Mouse (Mus musculus): ENCODE results near the gene Ubp1. TPM values are rescaled to one million over a fixed set of nuclear protein-coding genes. Genes with fewer than 3 reads are reported as not detected.

The Ubp1 gene
- total and polyA plus RNA-seq, 3 experiments = 42.0 to 73.4 (median 51.1) TPM

DNA sequence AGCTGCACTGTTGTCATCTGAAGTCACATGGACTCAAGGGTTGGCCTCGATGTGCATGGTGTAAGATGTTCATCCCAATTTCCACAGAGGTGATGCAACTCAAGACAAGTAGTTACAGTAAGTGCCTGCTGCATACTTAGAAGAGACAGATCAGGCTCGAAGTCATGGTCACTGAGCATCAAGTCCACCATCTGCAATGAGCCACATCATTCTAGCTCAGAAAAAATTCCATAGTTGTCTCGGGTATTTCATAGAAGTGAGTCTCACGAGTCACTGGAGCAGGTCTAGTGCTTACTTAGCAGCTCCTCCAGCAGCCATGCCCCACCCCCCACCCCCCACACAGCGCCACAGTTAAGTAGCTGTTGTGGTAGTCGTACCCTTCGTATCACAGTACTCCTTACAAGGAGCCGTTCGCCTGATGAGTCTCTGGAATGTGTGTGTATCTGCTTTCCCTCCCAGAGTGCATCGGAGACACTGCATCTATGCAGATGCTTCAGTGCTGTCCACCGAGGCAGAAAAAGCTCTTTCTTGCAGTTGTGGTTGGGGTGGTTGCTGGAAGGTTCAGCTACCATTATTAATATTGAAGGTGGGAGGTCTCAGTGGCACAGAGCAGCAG lies 46.6 kb downstream of the Ubp1 start:
- in situ Hi-C loops (cut with MboI; ENCODE audit: low pct_ligation_motif_present, low pct_unique_long_range_greater_than_20kb, low sequenced_read_pairs) (no loop called here), dilution Hi-C loops (cut with MboI; ENCODE audit: extremely low pct_ligation_motif_present, extremely low pct_unique_long_range_greater_than_20kb, low sequenced_read_pairs) (no loop called here)
- no peak overlapping the region for H3K27ac ChIP-seq (ENCODE audit: insufficient read depth, low read depth)
- no peak overlapping the region for H3K4me2 ChIP-seq (ENCODE audit: insufficient read depth, low read depth, poor library complexity, severe bottlenecking)
- no peak overlapping the region for H3K9ac ChIP-seq (ENCODE audit: insufficient read depth, low read depth)
- no peaks in the 10 kb centered on the region for H3K27me3 ChIP-seq (replicated peaks)
- H3K4me1 ChIP-seq (ENCODE audit: control insufficient read depth in 1 of 2, insufficient read depth in 2 of 2) = peaks cover 0 to 4% of the 10 kb centered on the region in 2 experiments; a peak in 2 of 4 replicates
- DNase-seq (ENCODE audit: extremely low read depth) = no peak
- H3K9me3 ChIP-seq (replicated peaks; ENCODE audit: low read length) = no peaks in the 10 kb centered on the region
- TF ChIP-seq EP300 (IDR thresholded peaks at IDR 0.05; ENCODE audit: low read length) (no peak), MXI1 (IDR thresholded peaks at IDR 0.05; ENCODE audit: low read depth, low read length) (no peak), ELF1 (IDR thresholded peaks at IDR 0.05; ENCODE audit: low read depth, low read length) (no peak), BHLHE40 (IDR thresholded peaks at IDR 0.05; ENCODE audit: low read depth, low read length) (no peak), PAX5 (IDR thresholded peaks at IDR 0.05; ENCODE audit: low read length) (no peak), ZKSCAN1 (IDR thresholded peaks at IDR 0.05; ENCODE audit: borderline replicate concordance, low read depth, low read length) (no peak), RAD21 (IDR thresholded peaks at IDR 0.05; ENCODE audit: low read depth, low read length) (no peak), POLR2A (IDR thresholded peaks at IDR 0.05; ENCODE audit: low read depth, low read length) (no peak), CTCF (conservative IDR thresholded peaks at IDR 0.05 in 1 of 2, IDR thresholded peaks at IDR 0.05 in 1 of 2; ENCODE audit: low read depth in 2 of 2, low read length in 2 of 2) (no peak), KAT2A (IDR thresholded peaks at IDR 0.05; ENCODE audit: insufficient replicate concordance, low read length) (no peak)
- H3K4me3 ChIP-seq (replicated peaks in 1 of 3; ENCODE audit: low read depth in 2 of 3, low read length in 2 of 3, poor library complexity in 1 of 3) = no peak overlapping the region
- no peaks in the 10 kb centered on the region for H3K79me2 ChIP-seq (replicated peaks; ENCODE audit: control insufficient read depth, extremely low read depth, insufficient read depth, poor library complexity, severe bottlenecking)
- peaks cover 61 to 93% of the 10 kb centered on the region in 2 experiments for H3K36me3 ChIP-seq (replicated peaks in 1 of 2; ENCODE audit: control insufficient read depth in 1 of 2, insufficient read depth in 1 of 2, low read length in 1 of 2)

- H3K27me3 ChIP-seq (replicated peaks) = no peaks in the 10 kb centered on the region
- H3K9me3 ChIP-seq (replicated peaks; ENCODE audit: low read length) = no peaks in the 10 kb centered on the region
- peaks cover under 1 to 4% of the 10 kb centered on the region in 2 experiments; a peak in 2 of 4 replicates for H3K4me1 ChIP-seq (ENCODE audit: control insufficient read depth in 1 of 2, insufficient read depth in 2 of 2)
- no peak overlapping the region for H3K4me2 ChIP-seq (ENCODE audit: insufficient read depth, low read depth, poor library complexity, severe bottlenecking)
- no peak overlapping the region for H3K9ac ChIP-seq (ENCODE audit: insufficient read depth, low read depth)
- H3K27ac ChIP-seq (ENCODE audit: insufficient read depth, low read depth) = no peak overlapping the region
- TF ChIP-seq MYC (IDR thresholded peaks at IDR 0.05; ENCODE audit: low read depth, low read length) = no peak
- no peak for TF ChIP-seq NRF1 (IDR thresholded peaks at IDR 0.05; ENCODE audit: low read depth, low read length)
- no peak for TF ChIP-seq KAT2A (IDR thresholded peaks at IDR 0.05; ENCODE audit: insufficient replicate concordance, low read length)
- no peak for TF ChIP-seq MXI1 (IDR thresholded peaks at IDR 0.05; ENCODE audit: low read depth, low read length)
- no peak for TF ChIP-seq POLR2A (IDR thresholded peaks at IDR 0.05; ENCODE audit: low read depth, low read length)
- TF ChIP-seq USF2 (conservative IDR thresholded peaks at IDR 0.05; ENCODE audit: low read depth, low read length) = no peak
- TF ChIP-seq E2F4 (IDR thresholded peaks at IDR 0.05; ENCODE audit: insufficient replicate concordance, low read depth, low read length) = no peak
- TF ChIP-seq PAX5 (IDR thresholded peaks at IDR 0.05; ENCODE audit: low read length) = no peak
- TF ChIP-seq NELFE (IDR thresholded peaks at IDR 0.05; ENCODE audit: low read depth, low read length) = no peak
- no peak for TF ChIP-seq GABPA (IDR thresholded peaks at IDR 0.05; ENCODE audit: insufficient replicate concordance, low read depth, low read length)
- no peak for TF ChIP-seq UBTF (IDR thresholded peaks at IDR 0.05; ENCODE audit: low read depth, low read length)
- no peak for TF ChIP-seq SMC3 (IDR thresholded peaks at IDR 0.05; ENCODE audit: low read depth, low read length)
- no peak for TF ChIP-seq CHD1 (IDR thresholded peaks at IDR 0.05; ENCODE audit: low read depth, low read length)
- no peak for TF ChIP-seq ZC3H11A (IDR thresholded peaks at IDR 0.05; ENCODE audit: low read depth, low read length)
- no peak for TF ChIP-seq CTCF (conservative IDR thresholded peaks at IDR 0.05 in 1 of 2, IDR thresholded peaks at IDR 0.05 in 1 of 2; ENCODE audit: low read depth in 2 of 2, low read length in 2 of 2)
- TF ChIP-seq JUN (IDR thresholded peaks at IDR 0.05; ENCODE audit: insufficient read depth, low read depth, low read length) = no peak
- no peak for TF ChIP-seq JUND (conservative IDR thresholded peaks at IDR 0.05; ENCODE audit: low read depth, low read length)
- in situ Hi-C loops (cut with MboI; ENCODE audit: low pct_ligation_motif_present, low pct_unique_long_range_greater_than_20kb, low sequenced_read_pairs) (no loop called here), dilution Hi-C loops (cut with MboI; ENCODE audit: extremely low pct_ligation_motif_present, extremely low pct_unique_long_range_greater_than_20kb, low sequenced_read_pairs) (no loop called here)
- no peaks in the 10 kb centered on the region for H3K79me2 ChIP-seq (replicated peaks; ENCODE audit: control insufficient read depth, extremely low read depth, insufficient read depth, poor library complexity, severe bottlenecking)
- no peak for DNase-seq (ENCODE audit: extremely low read depth)
- no peak overlapping the region for H3K4me3 ChIP-seq (replicated peaks in 1 of 3; ENCODE audit: low read depth in 2 of 3, low read length in 2 of 3, poor library complexity in 1 of 3)
- H3K36me3 ChIP-seq (replicated peaks in 1 of 2; ENCODE audit: control insufficient read depth in 1 of 2, insufficient read depth in 1 of 2, low read length in 1 of 2) = peaks cover 54 to 89% of the 10 kb centered on the region in 2 experiments
Observed at GRCm38 (mm10) chr9:113978656-113979055, 47.9 kb downstream of the Ubp1 start.

All from CH12.LX (cell line).